Mouse (Mus musculus): ENCODE measurements around the gene Mfng. TPM values are rescaled to one million over a fixed set of nuclear protein-coding genes. Genes with fewer than 3 reads are reported as not detected.

Mfng gene
- 1 to 10 TPM in 10 of 26 experiments, under 1 TPM in 3, not detected in 13; 0.84 to 4.1 (median 1.7) TPM for total RNA-seq (2018; cell fraction: chromatin; rRNA removed)
- total RNA-seq (2018; cell fraction: cytosol; rRNA removed) = 1 to 10 TPM in 24 of 26 experiments, under 1 TPM in 2; 0.92 to 3.3 (median 1.5) TPM
- total RNA-seq (2018; cell fraction: nucleus; rRNA removed) = 1 to 10 TPM in 17 of 26 experiments, under 1 TPM in 8, not detected in 1; 0.36 to 4.6 (median 1.5) TPM
- polyA plus RNA-seq (2018) = 0.69 to 5.4 TPM (median 1.8 TPM) in 3 replicates

- Histone ChIP-seq H3K36me3 (ENCODE audit: inconsistent target) (no peaks in the 10 kb centered on the region), H3K27ac (0 out of 2 replicates have a peak within 1 kb of the TSS, but pooled peaks have one; percentile 32), H3K79me2 (ENCODE audit: inconsistent target) (no peaks in the 10 kb centered on the region), H3K4me3 (ENCODE audit: inconsistent target) (peak within 1 kb of the TSS; percentile 21; the same call in 1 of the 2 replicates)
- WGBS (ENCODE audit: missing documents) = 9% methylated on average over 11 of the region's 11 CpGs
Observed at GRCm38 (mm10) chr15:78773290-78773729, at the start of gene Mfng. Mfng (minus strand) TSS chr15:78773475.

GRCm38 (mm10) chr15:78816074-78816391, 42.8 kb upstream of the Mfng start:
- Histone ChIP-seq H3K27ac (no peak overlapping the region), H3K79me2 (ENCODE audit: inconsistent target) (no peaks in the 10 kb centered on the region)

GRCm38 (mm10) chr15:78815314-78816073, 42.2 kb upstream of the Mfng start:
- WGBS (ENCODE audit: missing documents) = 13% methylated on average over 11 of the region's 11 CpGs
- Histone ChIP-seq H3K4me3 (ENCODE audit: inconsistent target) (no peak overlapping the region), H3K36me3 (ENCODE audit: inconsistent target) (no peaks in the 10 kb centered on the region), H3K79me2 (ENCODE audit: inconsistent target) (no peaks in the 10 kb centered on the region), H3K27ac (no peak overlapping the region)

More at GRCm38 (mm10) chr15:78816074-78816391, 42.8 kb upstream of the Mfng start:
- Histone ChIP-seq H3K36me3 (ENCODE audit: inconsistent target) (no peaks in the 10 kb centered on the region), H3K4me3 (ENCODE audit: inconsistent target) (no peak overlapping the region)
- 38% methylated on average over 6 of the region's 6 CpGs for WGBS (ENCODE audit: missing documents)

GRCm38 (mm10) chr15:78813603-78814002, 40.3 kb upstream of the Mfng start:
- H3K27ac ChIP-seq = no peak overlapping the region
- WGBS (ENCODE audit: missing documents) = 96% methylated on average over 4 of the region's 4 CpGs

GRCm38 (mm10) chr15:78810146-78810545, 36.9 kb upstream of the Mfng start:
- Histone ChIP-seq H3K79me2 (ENCODE audit: inconsistent target) (no peaks in the 10 kb centered on the region), H3K27ac (no peak overlapping the region), H3K4me3 (ENCODE audit: inconsistent target) (no peak overlapping the region), H3K36me3 (ENCODE audit: inconsistent target) (no peaks in the 10 kb centered on the region)
- WGBS (ENCODE audit: missing documents) = 24% methylated on average over 9 of the region's 9 CpGs

More at GRCm38 (mm10) chr15:78813603-78814002, 40.3 kb upstream of the Mfng start:
- Histone ChIP-seq H3K36me3 (ENCODE audit: inconsistent target) (no peaks in the 10 kb centered on the region), H3K79me2 (ENCODE audit: inconsistent target) (no peaks in the 10 kb centered on the region), H3K4me3 (ENCODE audit: inconsistent target) (no peak overlapping the region)

- no peak overlapping the region for H3K27ac ChIP-seq
- no peaks in the 10 kb centered on the region for H3K79me2 ChIP-seq (ENCODE audit: inconsistent target)
- no peaks in the 10 kb centered on the region for H3K36me3 ChIP-seq (ENCODE audit: inconsistent target)
- no peak overlapping the region for H3K4me3 ChIP-seq (ENCODE audit: inconsistent target)
- 27% methylated on average over 9 of the region's 9 CpGs for WGBS (ENCODE audit: missing documents)
Observed at GRCm38 (mm10) chr15:78809739-78810138, 36.5 kb upstream of the Mfng start.

- H3K27ac ChIP-seq = no peak overlapping the region
- WGBS (ENCODE audit: missing documents) = 85% methylated on average over 2 of the region's 2 CpGs
Observed at GRCm38 (mm10) chr15:78808980-78809379, 35.7 kb upstream of the Mfng start.

GRCm38 (mm10) chr15:78807141-78807540, 33.9 kb upstream of the Mfng start:
- H3K27ac ChIP-seq = no peak overlapping the region

More at GRCm38 (mm10) chr15:78808980-78809379, 35.7 kb upstream of the Mfng start:
- no peaks in the 10 kb centered on the region for H3K36me3 ChIP-seq (ENCODE audit: inconsistent target)
- H3K4me3 ChIP-seq (ENCODE audit: inconsistent target) = no peak overlapping the region
- no peaks in the 10 kb centered on the region for H3K79me2 ChIP-seq (ENCODE audit: inconsistent target)

GRCm38 (mm10) chr15:78806614-78807013, 33.3 kb upstream of the Mfng start:
- H3K4me3 ChIP-seq (ENCODE audit: inconsistent target) = no peak overlapping the region
- no peaks in the 10 kb centered on the region for H3K79me2 ChIP-seq (ENCODE audit: inconsistent target)
- no peaks in the 10 kb centered on the region for H3K36me3 ChIP-seq (ENCODE audit: inconsistent target)
- 90% methylated on average over 1 of the region's 2 CpGs for WGBS (ENCODE audit: missing documents)
- H3K27ac ChIP-seq = no peak overlapping the region

More at GRCm38 (mm10) chr15:78807141-78807540, 33.9 kb upstream of the Mfng start:
- no peaks in the 10 kb centered on the region for H3K36me3 ChIP-seq (ENCODE audit: inconsistent target)
- H3K4me3 ChIP-seq (ENCODE audit: inconsistent target) = no peak overlapping the region
- WGBS (ENCODE audit: missing documents) = 92% methylated on average over 3 of the region's 3 CpGs
- no peaks in the 10 kb centered on the region for H3K79me2 ChIP-seq (ENCODE audit: inconsistent target)

- WGBS (ENCODE audit: missing documents) = 96% methylated on average over 2 of the region's 2 CpGs
- H3K4me3 ChIP-seq (ENCODE audit: inconsistent target) = no peak overlapping the region
- H3K79me2 ChIP-seq (ENCODE audit: inconsistent target) = no peaks in the 10 kb centered on the region
- no peaks in the 10 kb centered on the region for H3K36me3 ChIP-seq (ENCODE audit: inconsistent target)
- H3K27ac ChIP-seq = no peak overlapping the region
Observed at GRCm38 (mm10) chr15:78805351-78805750, 32.1 kb upstream of the Mfng start.

- Histone ChIP-seq H3K4me3 (ENCODE audit: inconsistent target) (no peak overlapping the region), H3K27ac (no peak overlapping the region), H3K36me3 (ENCODE audit: inconsistent target) (no peaks in the 10 kb centered on the region), H3K79me2 (ENCODE audit: inconsistent target) (no peaks in the 10 kb centered on the region)
- 43% methylated on average over 6 of the region's 6 CpGs for WGBS (ENCODE audit: missing documents)
Observed at GRCm38 (mm10) chr15:78804326-78804725, 31.1 kb upstream of the Mfng start.

- Histone ChIP-seq H3K36me3 (ENCODE audit: inconsistent target) (no peaks in the 10 kb centered on the region), H3K4me3 (ENCODE audit: inconsistent target) (no peak overlapping the region), H3K79me2 (ENCODE audit: inconsistent target) (no peaks in the 10 kb centered on the region), H3K27ac (no peak overlapping the region)
- WGBS (ENCODE audit: missing documents) = 49% methylated on average over 8 of the region's 8 CpGs
Observed at GRCm38 (mm10) chr15:78803499-78803900, 30.2 kb upstream of the Mfng start.

GRCm38 (mm10) chr15:78802776-78803391, 29.6 kb upstream of the Mfng start, which contains the start of gene Card10:
Card10 (minus strand) TSS chr15:78803042.
- H3K27ac ChIP-seq = no peak within 1 kb of the TSS
- H3K4me3 ChIP-seq (ENCODE audit: inconsistent target) = no peak within 1 kb of the TSS
- no peaks in the 10 kb centered on the region for H3K79me2 ChIP-seq (ENCODE audit: inconsistent target)
- H3K36me3 ChIP-seq (ENCODE audit: inconsistent target) = no peaks in the 10 kb centered on the region
- 5% methylated on average over 61 of the region's 70 CpGs for WGBS (ENCODE audit: missing documents)

- H3K36me3 ChIP-seq (ENCODE audit: inconsistent target) = no peaks in the 10 kb centered on the region
- H3K79me2 ChIP-seq (ENCODE audit: inconsistent target) = no peaks in the 10 kb centered on the region
- H3K27ac ChIP-seq = no peak overlapping the region
- H3K4me3 ChIP-seq (ENCODE audit: inconsistent target) = no peak overlapping the region
- WGBS (ENCODE audit: missing documents) = 8% methylated on average over 67 of the region's 67 CpGs
Observed at GRCm38 (mm10) chr15:78801971-78802741, 28.9 kb upstream of the Mfng start.

All from macrophage (primary cell).